Mouse (Mus musculus) cortical plate, adult 2 months (tissue): ENCODE results near the gene Necab2. TPM values are rescaled to one million over a fixed set of nuclear protein-coding genes. Genes with fewer than 3 reads are reported as not detected.
A peak's percentile ranks its signal among the peaks of the same experiment; 100 is the strongest.

Experiments used
- H3K27ac ChIP-seq: fragments of 200-500 bp; 2 replicates; pipeline ENCODE4 v1.5.1; 2012; ENCODE audit warnings: low read length, control low read depth, inconsistent platforms; ENCODE audit not compliant: insufficient read depth
- H3K4me1 ChIP-seq: fragments of 200-500 bp; 2 replicates; pipeline ENCODE4 v1.6.1; 2011; ENCODE audit warnings: low read length; ENCODE audit not compliant: control insufficient read depth, insufficient read depth
- H3K4me3 ChIP-seq: fragments of 200-500 bp; 2 replicates; pipeline ENCODE4 v1.5.1; 2011; ENCODE audit warnings: mild to moderate bottlenecking, low read length, control low read depth; ENCODE audit not compliant: insufficient read depth
- CTCF ChIP-seq: fragments of 200-500 bp; IDR thresholded peaks from 2 replicates; pipeline ENCODE4 v1.5.1; 2011; ENCODE audit warnings: mild to moderate bottlenecking, control low read depth, low read length; ENCODE audit not compliant: insufficient read depth; ENCODE audit errors: extremely low read depth
- POLR2A ChIP-seq: fragments of 200-500 bp; IDR thresholded peaks from 2 replicates; pipeline ENCODE4 v1.6.1; 2011; ENCODE audit warnings: mild to moderate bottlenecking, low read length, control low read depth; ENCODE audit not compliant: insufficient read depth; ENCODE audit errors: extremely low read depth
- polyA plus RNA-seq: library from polyadenylated mRNA; depleted of rRNA; stranded (reverse); fragments of >200 nt; gene quantifications from 2 replicates; pipeline ENCODE4 v1.2.3, GENCODE M21; 2012; rRNA removed

Gene Necab2
- 31.9 and 48.3 TPM in 2 replicates for polyA plus RNA-seq

- Histone ChIP-seq H3K4me1 (peaks cover 7% of the 10 kb centered on the region), H3K27ac (peak within 1 kb of the TSS; percentile 37; the same call in 1 of the 2 replicates), H3K4me3 (peak within 1 kb of the TSS; percentile 63)
- TF ChIP-seq CTCF (peak; percentile 59), POLR2A (no peak)
Observed at GRCm38 (mm10) chr8:119446211-119446989, at the start of gene Necab2. Necab2 (plus strand) TSS chr8:119446719.

GRCm38 (mm10) chr8:119398558-119398957 lies 48.0 kb upstream of the Necab2 start:
- Histone ChIP-seq H3K4me3 (no peak overlapping the region), H3K27ac (no peak overlapping the region), H3K4me1 (peaks cover 18% of the 10 kb centered on the region)
- TF ChIP-seq CTCF (no peak), POLR2A (no peak)

GRCm38 (mm10) chr8:119399255-119399654 lies 47.3 kb upstream of the Necab2 start:
- Histone ChIP-seq H3K27ac (no peak overlapping the region), H3K4me3 (no peak overlapping the region), H3K4me1 (peaks cover 16% of the 10 kb centered on the region)
- TF ChIP-seq POLR2A = no peak
- no peak for TF ChIP-seq CTCF

GRCm38 (mm10) chr8:119400122-119400671 lies 46.3 kb upstream of the Necab2 start:
- H3K27ac ChIP-seq = no peak overlapping the region
- no peak overlapping the region for H3K4me3 ChIP-seq
- TF ChIP-seq CTCF (no peak), POLR2A (no peak)
- peaks cover 16% of the 10 kb centered on the region for H3K4me1 ChIP-seq

GRCm38 (mm10) chr8:119400904-119401303 lies 45.6 kb upstream of the Necab2 start:
- H3K27ac ChIP-seq = no peak overlapping the region
- peaks cover 14% of the 10 kb centered on the region for H3K4me1 ChIP-seq
- H3K4me3 ChIP-seq = no peak overlapping the region
- TF ChIP-seq CTCF = no peak
- TF ChIP-seq POLR2A = no peak

- H3K4me1 ChIP-seq = peaks cover 8% of the 10 kb centered on the region
- TF ChIP-seq CTCF (no peak), POLR2A (no peak)
- H3K27ac ChIP-seq = no peak overlapping the region
- H3K4me3 ChIP-seq = no peak overlapping the region
Observed at GRCm38 (mm10) chr8:119403912-119404311, 42.6 kb upstream of the Necab2 start.

- no peak overlapping the region for H3K27ac ChIP-seq
- TF ChIP-seq CTCF (no peak), POLR2A (no peak)
- peaks cover 6% of the 10 kb centered on the region for H3K4me1 ChIP-seq
- H3K4me3 ChIP-seq = no peak overlapping the region
Observed at GRCm38 (mm10) chr8:119404648-119405047, 41.9 kb upstream of the Necab2 start.

GRCm38 (mm10) chr8:119408311-119408710 lies 38.2 kb upstream of the Necab2 start:
- TF ChIP-seq POLR2A (no peak), CTCF (no peak)
- Histone ChIP-seq H3K4me3 (no peak overlapping the region), H3K4me1 (no peaks in the 10 kb centered on the region), H3K27ac (no peak overlapping the region)

- Histone ChIP-seq H3K4me3 (no peak overlapping the region), H3K27ac (no peak overlapping the region), H3K4me1 (no peaks in the 10 kb centered on the region)
- TF ChIP-seq CTCF (0 out of 2 replicates have a peak, but pooled peaks have one; percentile 14), POLR2A (no peak)
Observed at GRCm38 (mm10) chr8:119412037-119412734, 34.3 kb upstream of the Necab2 start.
